Mouse (Mus musculus) megakaryocyte, embryonic 14.5 days (primary cell): ENCODE results near the gene Tirap.

ENCODE experiments used
- FLI1 ChIP-seq: IDR thresholded peaks from 2 replicates; pipeline ENCODE4 v1.6.1; 2012; ENCODE audit warnings: low read length, inconsistent platforms, mixed read lengths
- GATA1 ChIP-seq: IDR thresholded peaks from 3 replicates; pipeline ENCODE4 v1.6.1; 2012; ENCODE audit warnings: mixed read lengths, low read length, inconsistent platforms, borderline replicate concordance

DNA sequence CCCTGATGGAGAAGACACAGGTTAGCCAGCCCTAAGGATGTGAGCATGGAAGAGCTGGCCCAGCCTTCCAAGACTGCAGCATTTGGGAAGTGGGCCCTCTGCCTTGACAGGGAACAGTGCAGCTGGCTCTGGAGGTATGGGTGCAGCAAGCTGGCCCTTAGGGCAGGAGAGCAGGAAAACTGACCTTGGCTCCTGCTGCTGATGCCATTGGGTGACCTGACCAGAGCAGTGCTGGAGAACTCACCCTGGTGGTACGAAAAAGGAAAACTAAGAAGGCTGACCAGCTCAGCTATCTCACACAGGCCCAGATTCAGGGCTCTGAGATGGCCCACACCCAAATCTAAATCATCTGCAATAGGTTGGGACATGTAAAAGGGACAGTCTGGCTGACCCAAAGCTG, 54.3 kb downstream of the Tirap start:
- TF ChIP-seq GATA1: no peak
- no peak for TF ChIP-seq FLI1
